Mouse (Mus musculus) kidney, adult 2 months (tissue): Measurements from ENCODE around the gene Gpsm1. TPM values are rescaled to one million over a fixed set of nuclear protein-coding genes. Genes with fewer than 3 reads are reported as not detected.

Experiments used
- DNase-seq: peaks from one replicate; pipeline ENCODE4 v3.0.0; 2021
- H3K27ac ChIP-seq: fragments of 200-500 bp; 2 replicates; pipeline ENCODE4 v1.5.1; 2012; ENCODE audit warnings: low read depth, low read length, control low read depth, inconsistent platforms; ENCODE audit not compliant: insufficient read depth
- H3K27me3 ChIP-seq: fragments of 200-500 bp; replicated peaks from 2 replicates; pipeline ENCODE4 v1.6.1; 2012; ENCODE audit warnings: mild to moderate bottlenecking, moderate library complexity, low read length, inconsistent platforms; ENCODE audit not compliant: control insufficient read depth, insufficient read depth
- H3K36me3 ChIP-seq: fragments of 200-500 bp; 2 replicates; pipeline ENCODE4 v1.6.1; 2012; ENCODE audit warnings: mild to moderate bottlenecking, moderate library complexity, low read length, inconsistent platforms; ENCODE audit not compliant: control insufficient read depth, insufficient read depth
- H3K4me1 ChIP-seq: fragments of 200-500 bp; 2 replicates; pipeline ENCODE4 v1.6.1; 2011; ENCODE audit warnings: low read length; ENCODE audit not compliant: control insufficient read depth, insufficient read depth
- H3K4me3 ChIP-seq: fragments of 200-500 bp; 2 replicates; pipeline ENCODE4 v1.5.1; 2011; ENCODE audit warnings: mild to moderate bottlenecking, low read depth, low read length, control low read depth; ENCODE audit not compliant: insufficient read depth
- CTCF ChIP-seq: fragments of 200-500 bp; conservative IDR thresholded peaks from 2 replicates; pipeline ENCODE4 v1.5.1; 2011; ENCODE audit warnings: low read depth, mild to moderate bottlenecking, control low read depth, low read length, moderate library complexity, mixed read lengths; ENCODE audit not compliant: insufficient read depth, insufficient read length
- POLR2A ChIP-seq: fragments of 200-500 bp; IDR thresholded peaks from one replicate; pipeline ENCODE4 v1.6.1; 2011; ENCODE audit warnings: low read depth, low read length, control low read depth
- WGBS: fragments of 180-500 bp; shearing (Covaris S2); methylation state at CpG from one replicate; pipeline ENCODE4 v1.1.7; 2018; 5-methylcytosine and 5-hydroxymethylcytosine counted together
- polyA plus RNA-seq: library from polyadenylated mRNA; depleted of rRNA; stranded (reverse); fragments of >200 nt; gene quantifications from 2 replicates; pipeline ENCODE4 v1.2.3, GENCODE M21; 2012

Gene Gpsm1
- polyA plus RNA-seq, 1 experiment = 9.3 TPM

- H3K4me3 ChIP-seq = no peak overlapping the region
- no peak for DNase-seq
- no peaks in the 10 kb centered on the region for H3K27me3 ChIP-seq
- H3K27ac ChIP-seq = no peak overlapping the region
- TF ChIP-seq CTCF (no peak), POLR2A (no peak)
- WGBS = 82% methylated on average over 9 of the region's 9 CpGs
- H3K4me1 ChIP-seq = no peaks in the 10 kb centered on the region
- no peaks in the 10 kb centered on the region for H3K36me3 ChIP-seq
Measured at GRCm38 (mm10) chr2:26319109-26319508, 3.8 kb downstream of the Gpsm1 start.

GRCm38 (mm10) chr2:26319519-26320244 lies 4.4 kb downstream of the Gpsm1 start:
- H3K4me1 ChIP-seq = no peaks in the 10 kb centered on the region
- DNase-seq = no peak
- WGBS = 86% methylated on average over 13 of the region's 13 CpGs
- TF ChIP-seq CTCF (no peak), POLR2A (no peak)
- H3K27me3 ChIP-seq = no peaks in the 10 kb centered on the region
- no peak overlapping the region for H3K4me3 ChIP-seq
- no peaks in the 10 kb centered on the region for H3K36me3 ChIP-seq
- H3K27ac ChIP-seq = no peak overlapping the region

- no peak for DNase-seq
- Histone ChIP-seq H3K27ac (no peak overlapping the region), H3K4me1 (no peaks in the 10 kb centered on the region), H3K36me3 (no peaks in the 10 kb centered on the region), H3K4me3 (no peak overlapping the region), H3K27me3 (no peaks in the 10 kb centered on the region)
- 86% methylated on average over 14 of the region's 14 CpGs for WGBS
- TF ChIP-seq CTCF (no peak), POLR2A (no peak)
Measured at GRCm38 (mm10) chr2:26320245-26321185, 5.2 kb downstream of the Gpsm1 start.

DNA sequence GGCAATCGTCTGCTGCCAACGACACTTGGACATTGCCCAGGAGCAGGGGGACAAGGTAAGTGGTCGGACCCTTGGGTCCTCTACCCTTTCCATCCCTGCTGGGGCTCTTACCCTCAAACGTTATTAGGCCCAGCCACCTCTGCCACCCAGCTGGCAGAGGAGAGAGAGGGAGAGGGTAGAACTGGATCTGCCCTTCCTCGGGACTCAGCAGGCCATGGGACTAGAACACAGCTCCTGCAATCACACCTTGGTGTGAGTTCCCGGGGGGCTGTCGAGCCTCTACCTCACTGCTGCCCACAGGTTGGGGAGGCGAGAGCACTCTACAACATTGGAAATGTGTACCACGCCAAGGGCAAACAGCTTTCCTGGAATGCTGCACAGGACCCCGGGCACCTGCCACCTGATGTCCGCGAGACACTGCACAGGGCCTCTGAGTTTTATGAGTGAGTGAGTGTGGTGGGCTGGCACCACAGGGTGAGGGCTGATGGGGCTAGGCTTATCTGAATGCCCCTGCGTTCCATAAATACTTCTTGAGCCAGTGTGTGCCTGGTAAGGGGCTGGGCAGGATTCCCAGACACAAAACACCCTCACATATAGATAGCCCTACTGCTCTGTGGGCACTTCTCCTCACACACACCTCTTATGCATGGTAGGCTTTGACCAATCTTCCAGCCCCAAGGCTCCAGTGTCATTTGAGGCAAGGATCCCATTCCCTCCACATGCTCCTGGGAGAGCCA lies 8.4 kb downstream of the Gpsm1 start:
- Histone ChIP-seq H3K4me1 (no peaks in the 10 kb centered on the region), H3K36me3 (no peaks in the 10 kb centered on the region), H3K27ac (no peak overlapping the region), H3K27me3 (no peaks in the 10 kb centered on the region), H3K4me3 (no peak overlapping the region)
- WGBS = 91% methylated on average over 13 of the region's 13 CpGs
- DNase-seq = no peak
- TF ChIP-seq POLR2A (no peak), CTCF (no peak)

DNA sequence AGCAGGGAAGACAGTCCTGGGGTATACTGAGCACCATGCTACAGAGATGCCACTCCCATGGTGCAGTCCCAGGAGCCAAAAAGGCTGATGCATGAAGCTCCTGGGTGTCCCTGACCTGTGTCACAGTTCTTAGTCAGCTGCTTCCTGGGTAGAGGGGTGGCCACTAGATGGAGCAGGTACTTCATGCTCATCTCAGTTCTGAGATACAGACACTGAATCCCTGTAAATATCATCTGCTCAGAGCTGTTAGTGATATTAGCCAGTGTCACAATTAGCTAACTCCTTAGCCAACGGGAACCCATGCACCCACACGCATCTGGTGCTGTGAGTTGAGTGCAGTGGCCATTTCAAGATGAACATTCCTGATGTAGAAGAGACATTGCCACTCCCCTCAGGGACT lies 9.6 kb downstream of the Gpsm1 start:
- Histone ChIP-seq H3K4me1 (no peaks in the 10 kb centered on the region), H3K27me3 (no peaks in the 10 kb centered on the region), H3K27ac (no peak overlapping the region), H3K4me3 (no peak overlapping the region), H3K36me3 (no peaks in the 10 kb centered on the region)
- DNase-seq = peak; percentile 63
- TF ChIP-seq CTCF (peak; percentile 57), POLR2A (no peak)
- 77% methylated on average over 2 of the region's 2 CpGs for WGBS

DNA sequence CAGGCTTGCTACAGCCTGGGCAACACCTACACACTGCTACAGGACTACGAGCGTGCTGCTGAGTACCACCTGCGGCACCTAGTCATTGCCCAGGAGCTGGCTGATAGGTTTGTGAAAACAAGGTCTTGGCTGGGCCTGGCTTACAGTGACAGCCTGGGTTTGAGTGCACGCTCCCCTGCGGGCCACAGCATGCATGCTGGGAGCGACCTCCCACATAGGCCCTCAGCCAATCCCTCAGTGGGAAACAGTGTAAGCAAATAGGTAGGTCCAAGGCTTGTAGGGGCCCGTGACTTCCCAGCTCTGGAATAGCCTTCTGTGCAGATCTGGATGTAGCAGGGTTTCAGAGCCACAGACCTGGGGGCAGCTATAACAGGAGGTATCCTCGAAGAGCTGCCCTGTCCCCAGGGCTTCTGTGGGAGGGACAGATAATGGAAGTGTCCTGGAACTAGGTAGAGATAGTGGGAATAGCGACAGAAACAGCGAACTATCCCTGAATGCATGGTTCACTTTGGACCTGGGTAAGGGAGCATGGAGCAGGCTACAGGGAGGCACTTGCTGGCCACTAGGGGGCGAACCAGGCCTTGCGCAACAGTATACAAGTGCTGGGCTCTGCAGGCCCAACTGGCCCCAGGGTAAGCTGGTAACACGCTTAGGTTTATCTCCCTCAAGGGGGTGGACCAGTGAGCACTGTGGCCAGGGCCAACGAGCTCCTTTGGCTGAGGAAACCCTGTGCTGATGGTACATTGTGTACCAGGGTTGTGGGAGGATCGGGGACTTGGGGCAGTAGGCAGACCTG lies 10.3 kb downstream of the Gpsm1 start:
- H3K27me3 ChIP-seq = no peaks in the 10 kb centered on the region
- no peaks in the 10 kb centered on the region for H3K36me3 ChIP-seq
- 65% methylated on average over 15 of the region's 15 CpGs for WGBS
- H3K4me1 ChIP-seq = no peaks in the 10 kb centered on the region
- DNase-seq = peak; percentile 67
- no peak for TF ChIP-seq POLR2A
- TF ChIP-seq CTCF = peak; percentile 95
- no peak overlapping the region for H3K27ac ChIP-seq
- no peak overlapping the region for H3K4me3 ChIP-seq
